Mouse (Mus musculus): Measurements from ENCODE around the gene Zg16. TPM values are rescaled to one million over a fixed set of nuclear protein-coding genes. Genes with fewer than 3 reads are reported as not detected.

Gene Zg16
- total RNA-seq, 2 experiments from 2014 or later: 3.2 TPM; not detected in 1

GRCm38 (mm10) chr7:127012845-127013244 lies 74.3 kb downstream of the Zg16 start:
- no peak for ATAC-seq (replicated peaks; ENCODE audit: low FRiP score, poor library complexity, severe bottlenecking)

- ATAC-seq (replicated peaks; ENCODE audit: low FRiP score, poor library complexity, severe bottlenecking): no peak
Measured at GRCm38 (mm10) chr7:127012374-127012773, 74.8 kb downstream of the Zg16 start.

- no peak for ATAC-seq (replicated peaks; ENCODE audit: low FRiP score, poor library complexity, severe bottlenecking)
Measured at GRCm38 (mm10) chr7:127011717-127012116, 75.4 kb downstream of the Zg16 start.

- ATAC-seq (replicated peaks; ENCODE audit: low FRiP score, poor library complexity, severe bottlenecking): no peak
Measured at GRCm38 (mm10) chr7:127011051-127011450, 76.1 kb downstream of the Zg16 start.

- no peak for ATAC-seq (replicated peaks; ENCODE audit: low FRiP score, poor library complexity, severe bottlenecking)
Measured at GRCm38 (mm10) chr7:127009307-127010085, 77.6 kb downstream of the Zg16 start.

GRCm38 (mm10) chr7:127008239-127009019 lies 78.7 kb downstream of the Zg16 start:
- peak; percentile 51 for ATAC-seq (replicated peaks; ENCODE audit: low FRiP score, poor library complexity, severe bottlenecking)

- no peak for ATAC-seq (replicated peaks; ENCODE audit: low FRiP score, poor library complexity, severe bottlenecking)
Measured at GRCm38 (mm10) chr7:127007313-127008024, 79.7 kb downstream of the Zg16 start.

- no peak for ATAC-seq (replicated peaks; ENCODE audit: low FRiP score, poor library complexity, severe bottlenecking)
Measured at GRCm38 (mm10) chr7:127004122-127004875, 82.8 kb downstream of the Zg16 start.

- no peak for ATAC-seq (replicated peaks; ENCODE audit: low FRiP score, poor library complexity, severe bottlenecking)
Measured at GRCm38 (mm10) chr7:127003620-127004019, 83.5 kb downstream of the Zg16 start.

Other genes starting within 250 kb of the Zg16 start
- not detected in 2 replicates for gene Doc2a, start 239.9 kb downstream of the Zg16 start, total RNA-seq (2015; ENCODE audit: low replicate concordance)
- gene Doc2a, start 239.9 kb downstream of the Zg16 start, total RNA-seq (2017; ENCODE audit: low replicate concordance): not detected in 2 replicates
- 5.2 and 9.2 TPM in 2 replicates for gene Hirip3, start 225.4 kb downstream of the Zg16 start, total RNA-seq (2015; ENCODE audit: low replicate concordance)
- 38.2 and 40.8 TPM in 2 replicates for gene Hirip3, start 225.4 kb downstream of the Zg16 start, total RNA-seq (2017; ENCODE audit: low replicate concordance)
- gene Ino80e, start 225.0 kb downstream of the Zg16 start, total RNA-seq (2015; ENCODE audit: low replicate concordance): 14.4 and 35.5 TPM in 2 replicates
- 4.9 and 9.9 TPM in 2 replicates for gene Ino80e, start 225.0 kb downstream of the Zg16 start, total RNA-seq (2017; ENCODE audit: low replicate concordance)
- 6.9 and 9.6 TPM in 2 replicates for gene Taok2, start 202.6 kb downstream of the Zg16 start, total RNA-seq (2015; ENCODE audit: low replicate concordance)
- 17.0 and 31.8 TPM in 2 replicates for gene Taok2, start 202.6 kb downstream of the Zg16 start, total RNA-seq (2017; ENCODE audit: low replicate concordance)
- gene Tmem219, start 164.4 kb downstream of the Zg16 start, total RNA-seq (2015; ENCODE audit: low replicate concordance): 4.0 and 6.3 TPM in 2 replicates
- gene Tmem219, start 164.4 kb downstream of the Zg16 start, total RNA-seq (2017; ENCODE audit: low replicate concordance): 2.1 and 6.8 TPM in 2 replicates
- 0.77 and 6.9 TPM in 2 replicates for gene Kctd13, start 158.4 kb downstream of the Zg16 start, total RNA-seq (2015; ENCODE audit: low replicate concordance)
- 0.42 and 1.7 TPM in 2 replicates for gene Kctd13, start 158.4 kb downstream of the Zg16 start, total RNA-seq (2017; ENCODE audit: low replicate concordance)
- not detected in 2 replicates for gene Asphd1, start 137.7 kb downstream of the Zg16 start, total RNA-seq (2015; ENCODE audit: low replicate concordance)
- gene Asphd1, start 137.7 kb downstream of the Zg16 start, total RNA-seq (2017; ENCODE audit: low replicate concordance): not detected in 2 replicates
- gene Sez6l2, start 136.8 kb downstream of the Zg16 start, total RNA-seq (2015; ENCODE audit: low replicate concordance): not detected in 2 replicates
- 0.84 TPM in 1 of 2 replicates, not detected in the other for gene Sez6l2, start 136.8 kb downstream of the Zg16 start, total RNA-seq (2017; ENCODE audit: low replicate concordance)
- gene Cdipt, start 111.4 kb downstream of the Zg16 start, total RNA-seq (2015; ENCODE audit: low replicate concordance): 14.8 and 23.1 TPM in 2 replicates
- 9.5 and 20.9 TPM in 2 replicates for gene Cdipt, start 111.4 kb downstream of the Zg16 start, total RNA-seq (2017; ENCODE audit: low replicate concordance)
- gene Cdiptos, start 111.2 kb downstream of the Zg16 start, total RNA-seq (2015; ENCODE audit: low replicate concordance): 5.0 TPM in 1 of 2 replicates, not detected in the other
- not detected in 2 replicates for gene Cdiptos, start 111.2 kb downstream of the Zg16 start, total RNA-seq (2017; ENCODE audit: low replicate concordance)
- 1.5 and 1.9 TPM in 2 replicates for gene Mvp, start 72.7 kb downstream of the Zg16 start, total RNA-seq (2015; ENCODE audit: low replicate concordance)
- gene Mvp, start 72.7 kb downstream of the Zg16 start, total RNA-seq (2017; ENCODE audit: low replicate concordance): 5.5 and 7.7 TPM in 2 replicates
- not detected in 2 replicates for gene Pagr1b, start 70.8 kb downstream of the Zg16 start, total RNA-seq (2015; ENCODE audit: low replicate concordance)
- gene Pagr1b, start 70.8 kb downstream of the Zg16 start, total RNA-seq (2017; ENCODE audit: low replicate concordance): not detected in 2 replicates
- 13.4 and 18.8 TPM in 2 replicates for gene Pagr1a, start 70.0 kb downstream of the Zg16 start, total RNA-seq (2015; ENCODE audit: low replicate concordance)
- gene Pagr1a, start 70.0 kb downstream of the Zg16 start, total RNA-seq (2017; ENCODE audit: low replicate concordance): 7.0 and 7.1 TPM in 2 replicates
- 1.7 and 1.9 TPM in 2 replicates for gene Gm42742, start 66.2 kb downstream of the Zg16 start, total RNA-seq (2015; ENCODE audit: low replicate concordance)
- 8.1 and 9.1 TPM in 2 replicates for gene Gm42742, start 66.2 kb downstream of the Zg16 start, total RNA-seq (2017; ENCODE audit: low replicate concordance)
- not detected in 2 replicates for gene Prrt2, start 66.1 kb downstream of the Zg16 start, total RNA-seq (2015; ENCODE audit: low replicate concordance)
- 1.5 TPM in 1 of 2 replicates, not detected in the other for gene Prrt2, start 66.1 kb downstream of the Zg16 start, total RNA-seq (2017; ENCODE audit: low replicate concordance)
- 44.9 and 51.3 TPM in 2 replicates for gene Maz, start 60.3 kb downstream of the Zg16 start, total RNA-seq (2015; ENCODE audit: low replicate concordance)
- gene Maz, start 60.3 kb downstream of the Zg16 start, total RNA-seq (2017; ENCODE audit: low replicate concordance): 25.0 and 49.5 TPM in 2 replicates
- 50.5 and 71.7 TPM in 2 replicates for gene Kif22, start 44.9 kb downstream of the Zg16 start, total RNA-seq (2015; ENCODE audit: low replicate concordance)
- 57.3 and 83.1 TPM in 2 replicates for gene Kif22, start 44.9 kb downstream of the Zg16 start, total RNA-seq (2017; ENCODE audit: low replicate concordance)
- 19.8 and 26.8 TPM in 2 replicates for gene AI467606, start 4.0 kb upstream of the Zg16 start, total RNA-seq (2015; ENCODE audit: low replicate concordance)
- 17.1 and 19.9 TPM in 2 replicates for gene AI467606, start 4.0 kb upstream of the Zg16 start, total RNA-seq (2017; ENCODE audit: low replicate concordance)
- 1.7 TPM in 1 of 2 replicates, not detected in the other for gene Qprt, start 34.9 kb upstream of the Zg16 start, total RNA-seq (2015; ENCODE audit: low replicate concordance)
- 0.34 TPM in 1 of 2 replicates, not detected in the other for gene Qprt, start 34.9 kb upstream of the Zg16 start, total RNA-seq (2017; ENCODE audit: low replicate concordance)
- gene Spn, start 50.5 kb upstream of the Zg16 start, total RNA-seq (2015; ENCODE audit: low replicate concordance): 15.8 and 24.9 TPM in 2 replicates
- gene Spn, start 50.5 kb upstream of the Zg16 start, total RNA-seq (2017; ENCODE audit: low replicate concordance): 58.3 and 60.0 TPM in 2 replicates
- 8.4 and 36.9 TPM in 2 replicates for gene Cd2bp2, start 108.7 kb upstream of the Zg16 start, total RNA-seq (2015; ENCODE audit: low replicate concordance)
- 17.9 and 22.9 TPM in 2 replicates for gene Cd2bp2, start 108.7 kb upstream of the Zg16 start, total RNA-seq (2017; ENCODE audit: low replicate concordance)
- 8.1 and 23.0 TPM in 2 replicates for gene Tbc1d10b, start 121.1 kb upstream of the Zg16 start, total RNA-seq (2015; ENCODE audit: low replicate concordance)
- 77.5 and 122 TPM in 2 replicates for gene Tbc1d10b, start 121.1 kb upstream of the Zg16 start, total RNA-seq (2017; ENCODE audit: low replicate concordance)
- gene Mylpf, start 121.6 kb upstream of the Zg16 start, total RNA-seq (2015; ENCODE audit: low replicate concordance): 6.5 and 9.8 TPM in 2 replicates
- 16.2 and 61.5 TPM in 2 replicates for gene Mylpf, start 121.6 kb upstream of the Zg16 start, total RNA-seq (2017; ENCODE audit: low replicate concordance)
- 1.5 and 5.2 TPM in 2 replicates for gene Zfp553, start 145.7 kb upstream of the Zg16 start, total RNA-seq (2015; ENCODE audit: low replicate concordance)
- gene Zfp553, start 145.7 kb upstream of the Zg16 start, total RNA-seq (2017; ENCODE audit: low replicate concordance): 2.0 and 3.2 TPM in 2 replicates
- 189 and 204 TPM in 2 replicates for gene Sept1, start 145.8 kb upstream of the Zg16 start, total RNA-seq (2015; ENCODE audit: low replicate concordance)
- 179 and 191 TPM in 2 replicates for gene Sept1, start 145.8 kb upstream of the Zg16 start, total RNA-seq (2017; ENCODE audit: low replicate concordance)
- 1.7 TPM in 1 of 2 replicates, not detected in the other for gene Zfp771, start 156.9 kb upstream of the Zg16 start, total RNA-seq (2015; ENCODE audit: low replicate concordance)
- gene Zfp771, start 156.9 kb upstream of the Zg16 start, total RNA-seq (2017; ENCODE audit: low replicate concordance): 0.70 TPM in 1 of 2 replicates, not detected in the other
- gene Dctpp1, start 173.4 kb upstream of the Zg16 start, total RNA-seq (2015; ENCODE audit: low replicate concordance): 14.0 and 24.8 TPM in 2 replicates
- gene Dctpp1, start 173.4 kb upstream of the Zg16 start, total RNA-seq (2017; ENCODE audit: low replicate concordance): 2.0 and 8.6 TPM in 2 replicates
- gene Sephs2, start 186.7 kb upstream of the Zg16 start, total RNA-seq (2015; ENCODE audit: low replicate concordance): 15.6 and 18.8 TPM in 2 replicates
- 20.2 and 34.8 TPM in 2 replicates for gene Sephs2, start 186.7 kb upstream of the Zg16 start, total RNA-seq (2017; ENCODE audit: low replicate concordance)
- 29.0 and 34.4 TPM in 2 replicates for gene Itgal, start 208.9 kb upstream of the Zg16 start, total RNA-seq (2015; ENCODE audit: low replicate concordance)
- 4.0 and 10.4 TPM in 2 replicates for gene Itgal, start 208.9 kb upstream of the Zg16 start, total RNA-seq (2017; ENCODE audit: low replicate concordance)